Mouse (Mus musculus) lung, postnatal 0 days (tissue): Measurements from ENCODE around the gene Krt20.

Source experiments
- CTCF ChIP-seq: IDR thresholded peaks from 2 replicates; pipeline ENCODE4 v1.5.1; 2016; ENCODE audit warnings: antibody characterized with exemption, mild to moderate bottlenecking
- EP300 ChIP-seq: IDR thresholded peaks from 2 replicates; pipeline ENCODE4 v1.6.1; 2016; ENCODE audit warnings: antibody characterized with exemption, mild to moderate bottlenecking, control low read depth

DNA sequence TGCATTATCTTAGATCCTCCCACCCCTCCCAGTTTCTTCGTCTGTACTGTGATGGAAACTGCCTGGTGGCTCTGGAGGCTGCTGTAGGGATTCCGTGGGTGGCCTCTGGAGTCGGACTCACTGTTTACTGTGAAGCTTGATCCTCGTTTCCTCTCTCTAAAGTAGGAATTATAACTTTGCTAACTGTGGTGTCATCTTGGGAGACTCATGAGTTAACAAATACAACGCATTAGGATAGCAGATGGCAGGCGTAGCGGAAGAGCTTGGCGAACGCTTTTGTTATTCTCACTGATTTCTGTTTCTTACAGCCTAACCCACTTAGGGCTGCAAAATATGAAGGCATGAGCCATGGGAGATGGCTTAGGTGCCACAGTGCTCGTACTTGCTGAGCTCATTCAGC lies 45.5 kb downstream of the Krt20 start:
- TF ChIP-seq EP300, result no peak
- TF ChIP-seq CTCF, result no peak
